Mouse (Mus musculus) C2C12 (cell line): ENCODE data around the gene Mcrip1. TPM values are rescaled to one million over a fixed set of nuclear protein-coding genes. Genes with fewer than 3 reads are reported as not detected.
A peak's percentile ranks its signal among the peaks of the same experiment; 100 is the strongest.

Source experiments
- H3K27me3 ChIP-seq: one replicate; pipeline ENCODE4 v1.6.1; 2011; ENCODE audit not compliant: control insufficient read depth, insufficient read depth, insufficient read length
- H3K36me3 ChIP-seq: one replicate; pipeline ENCODE4 v1.6.1; 2011; ENCODE audit not compliant: control insufficient read depth, insufficient read depth
- H3K4me3 ChIP-seq: one replicate; pipeline ENCODE4 v1.5.1; 2011; ENCODE audit warnings: mild to moderate bottlenecking, control low read depth; ENCODE audit not compliant: poor library complexity, insufficient read depth, severe bottlenecking
- H3K79me2 ChIP-seq: one replicate; pipeline ENCODE4 v1.6.1; 2011; ENCODE audit not compliant: control insufficient read depth, insufficient read depth
- H3K79me3 ChIP-seq: one replicate; pipeline ENCODE4 v1.6.1; 2011; ENCODE audit warnings: low read depth, control low read depth
- H3ac ChIP-seq: one replicate; pipeline ENCODE3; 2011; ENCODE audit warnings: low read depth; ENCODE audit not compliant: control insufficient read depth, insufficient read length
- CEBPB ChIP-seq: IDR thresholded peaks from one replicate; pipeline ENCODE4 v1.6.1; 2011; ENCODE audit warnings: low read depth, mild to moderate bottlenecking, control low read depth, moderate library complexity
- CTCF ChIP-seq: IDR thresholded peaks from one replicate; pipeline ENCODE4 v1.5.1; 2011; ENCODE audit not compliant: control insufficient read depth, insufficient read depth, insufficient read length
- FOSL1 ChIP-seq: IDR thresholded peaks from one replicate; pipeline ENCODE4 v1.8.0; 2011; ENCODE audit warnings: mild to moderate bottlenecking, low read length; ENCODE audit not compliant: poor library complexity, insufficient read depth, severe bottlenecking
- MAX ChIP-seq: IDR thresholded peaks from one replicate; pipeline ENCODE4 v1.6.1; 2011; ENCODE audit warnings: mild to moderate bottlenecking, control low read depth
- MYOD1 ChIP-seq: IDR thresholded peaks from one replicate; pipeline ENCODE4 v1.6.1; 2011; ENCODE audit warnings: low read depth; ENCODE audit not compliant: control insufficient read depth, insufficient read length
- MYOG ChIP-seq: IDR thresholded peaks from one replicate; pipeline ENCODE4 v1.6.1; 2011; ENCODE audit not compliant: control insufficient read depth, insufficient read length; ENCODE audit errors: extremely low read depth
- USF1 ChIP-seq: IDR thresholded peaks from one replicate; pipeline ENCODE4 v1.6.1; 2011; ENCODE audit warnings: low read depth, mild to moderate bottlenecking, control low read depth, moderate library complexity
- polyA plus RNA-seq: library from polyadenylated mRNA; unstranded; fragments of >200 nt; fragmentation: generic; extraction: Trizol; gene quantifications from one replicate; pipeline ENCODE4 v1.2.1, GENCODE M21; 2012; ENCODE audit warnings: missing spikeins

Mcrip1 gene
- polyA plus RNA-seq, 1 experiment, result 90.7 TPM

DNA sequence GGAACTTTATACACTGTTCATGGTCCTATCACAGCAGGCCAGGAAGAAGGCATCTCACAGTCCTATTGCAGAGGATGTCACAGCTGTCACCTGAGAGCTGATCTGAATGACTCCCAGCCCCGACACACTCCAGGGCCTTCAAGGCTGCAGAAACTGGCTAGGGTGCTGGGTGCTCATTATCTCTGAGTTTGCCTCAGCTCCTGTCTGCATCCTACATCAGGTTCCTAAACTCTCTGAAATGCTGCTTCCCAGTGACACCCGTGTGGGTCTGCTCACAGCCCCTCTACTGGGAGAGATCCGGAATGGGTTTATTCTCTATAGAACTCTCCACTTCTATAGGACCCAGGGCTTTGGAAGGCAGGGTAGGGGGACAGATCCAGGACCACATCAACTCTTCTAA lies 1.3 kb downstream of the Mcrip1 start:
- Histone ChIP-seq H3K79me3 (peaks cover 1% of the 10 kb centered on the region), H3K27me3 (no peaks in the 10 kb centered on the region), H3K4me3 (peak overlapping the region; percentile 84), H3K36me3 (peaks cover 5% of the 10 kb centered on the region), H3K79me2 (peaks cover 27% of the 10 kb centered on the region), H3ac (no peak overlapping the region)
- no peak for TF ChIP-seq CEBPB
- TF ChIP-seq MAX, result no peak
- TF ChIP-seq MYOD1, result no peak
- TF ChIP-seq USF1, result no peak
- no peak for TF ChIP-seq FOSL1
- TF ChIP-seq MYOG, result no peak
- TF ChIP-seq CTCF, result no peak

DNA sequence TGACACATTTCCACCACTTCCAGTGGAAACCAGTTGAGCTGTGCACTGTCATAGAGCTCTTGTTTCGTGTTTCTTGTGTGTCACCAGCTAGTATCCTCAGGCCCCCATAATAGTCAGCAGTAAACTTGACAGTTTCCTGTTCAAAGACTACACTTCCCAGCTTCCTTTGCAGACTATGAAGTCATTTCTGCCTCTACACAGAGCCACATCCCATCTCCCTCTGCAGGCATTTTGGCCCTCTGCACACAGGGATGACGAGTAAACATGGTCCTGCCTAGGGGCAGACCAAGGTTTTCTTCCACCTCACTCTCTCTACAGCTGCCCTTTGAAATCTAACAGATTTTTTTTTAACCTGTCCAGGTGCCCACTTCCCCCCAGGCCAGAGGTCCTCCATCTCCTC lies 2.1 kb downstream of the Mcrip1 start:
- Histone ChIP-seq H3K79me3 (peaks cover 1% of the 10 kb centered on the region), H3ac (no peak overlapping the region), H3K27me3 (no peaks in the 10 kb centered on the region), H3K36me3 (peaks cover 8% of the 10 kb centered on the region), H3K4me3 (no peak overlapping the region), H3K79me2 (peaks cover 27% of the 10 kb centered on the region)
- TF ChIP-seq MYOD1 (no peak), CTCF (no peak), CEBPB (no peak), MAX (no peak)

DNA sequence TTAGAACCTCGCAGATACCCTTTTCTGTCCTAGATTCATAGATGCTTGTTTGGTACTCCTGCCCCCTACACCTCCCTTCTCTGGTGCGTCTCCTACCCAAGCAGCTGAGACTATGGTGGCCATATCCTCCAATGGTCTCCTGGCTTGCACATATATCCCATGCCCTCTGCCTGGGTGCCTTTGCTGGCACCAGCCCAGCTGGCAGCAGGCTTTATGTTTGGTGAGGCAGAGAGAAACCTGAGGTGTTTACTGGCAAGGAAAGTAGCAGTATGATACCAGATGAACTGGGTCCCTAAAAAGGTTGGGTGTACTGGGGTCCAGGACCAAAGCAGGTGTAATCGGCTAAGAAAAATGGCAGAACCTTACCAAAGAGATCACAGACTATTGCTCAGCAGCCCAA lies 3.6 kb downstream of the Mcrip1 start:
- Histone ChIP-seq H3ac (no peak overlapping the region), H3K79me2 (peaks cover 27% of the 10 kb centered on the region), H3K4me3 (no peak overlapping the region), H3K27me3 (no peaks in the 10 kb centered on the region), H3K79me3 (peaks cover 1% of the 10 kb centered on the region), H3K36me3 (peaks cover 8% of the 10 kb centered on the region)
- no peak for TF ChIP-seq CTCF
- no peak for TF ChIP-seq CEBPB
- TF ChIP-seq MYOD1, result no peak
- TF ChIP-seq USF1, result no peak
- TF ChIP-seq MYOG, result no peak
- no peak for TF ChIP-seq MAX
- no peak for TF ChIP-seq FOSL1

DNA sequence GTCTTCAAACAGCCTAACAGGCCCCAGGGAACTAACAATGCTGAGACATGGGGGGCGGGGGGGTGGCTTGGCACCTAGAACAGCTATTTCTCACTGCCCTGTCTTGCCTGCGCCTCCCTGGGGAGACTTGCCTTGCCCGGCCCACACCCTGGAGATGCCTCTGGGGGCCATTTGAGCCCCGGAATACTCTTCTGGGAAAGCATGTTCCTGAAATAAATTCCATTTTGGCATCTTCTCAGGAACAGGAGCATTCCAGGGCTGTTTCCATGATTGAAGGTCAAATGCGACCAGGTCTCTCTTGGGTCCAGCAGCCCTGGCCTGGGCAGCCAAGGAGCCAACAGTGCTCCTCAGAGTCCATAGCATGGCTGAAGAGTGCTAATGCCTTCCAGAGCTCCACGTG lies 7.2 kb downstream of the Mcrip1 start:
- TF ChIP-seq CEBPB, result no peak
- TF ChIP-seq CTCF, result no peak
- no peak for TF ChIP-seq USF1
- no peak for TF ChIP-seq MYOD1
- no peak for TF ChIP-seq MAX
- no peak overlapping the region for H3K4me3 ChIP-seq
- H3ac ChIP-seq, result no peak overlapping the region
- no peaks in the 10 kb centered on the region for H3K79me3 ChIP-seq
- peaks cover 2% of the 10 kb centered on the region for H3K27me3 ChIP-seq
- H3K79me2 ChIP-seq, result peaks cover 2% of the 10 kb centered on the region
- peaks cover 8% of the 10 kb centered on the region for H3K36me3 ChIP-seq

DNA sequence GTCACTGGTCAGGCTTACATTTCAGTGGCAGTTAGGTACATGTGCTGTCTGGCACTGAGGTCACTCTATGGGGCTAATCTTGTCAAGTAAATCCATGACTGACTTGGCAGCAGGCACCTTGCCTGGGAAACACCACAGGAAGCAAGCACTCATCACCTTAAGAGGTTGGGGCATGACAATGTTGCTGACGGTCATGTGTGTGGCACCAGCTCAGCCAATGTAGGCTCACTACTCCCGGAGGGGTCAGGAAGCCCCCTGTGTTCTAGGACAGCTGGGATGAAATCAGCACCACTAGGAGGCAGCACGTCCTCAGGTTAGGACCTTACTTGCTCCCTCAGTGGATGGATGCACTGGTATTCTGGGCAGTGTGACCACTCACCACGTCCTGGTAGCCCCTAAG lies 7.6 kb downstream of the Mcrip1 start:
- Histone ChIP-seq H3K27me3 (peaks cover 5% of the 10 kb centered on the region), H3K36me3 (peaks cover 8% of the 10 kb centered on the region), H3K79me2 (no peaks in the 10 kb centered on the region), H3ac (no peak overlapping the region), H3K79me3 (no peaks in the 10 kb centered on the region), H3K4me3 (no peak overlapping the region)
- peak; percentile 28 for TF ChIP-seq CTCF
- TF ChIP-seq FOSL1, result no peak

DNA sequence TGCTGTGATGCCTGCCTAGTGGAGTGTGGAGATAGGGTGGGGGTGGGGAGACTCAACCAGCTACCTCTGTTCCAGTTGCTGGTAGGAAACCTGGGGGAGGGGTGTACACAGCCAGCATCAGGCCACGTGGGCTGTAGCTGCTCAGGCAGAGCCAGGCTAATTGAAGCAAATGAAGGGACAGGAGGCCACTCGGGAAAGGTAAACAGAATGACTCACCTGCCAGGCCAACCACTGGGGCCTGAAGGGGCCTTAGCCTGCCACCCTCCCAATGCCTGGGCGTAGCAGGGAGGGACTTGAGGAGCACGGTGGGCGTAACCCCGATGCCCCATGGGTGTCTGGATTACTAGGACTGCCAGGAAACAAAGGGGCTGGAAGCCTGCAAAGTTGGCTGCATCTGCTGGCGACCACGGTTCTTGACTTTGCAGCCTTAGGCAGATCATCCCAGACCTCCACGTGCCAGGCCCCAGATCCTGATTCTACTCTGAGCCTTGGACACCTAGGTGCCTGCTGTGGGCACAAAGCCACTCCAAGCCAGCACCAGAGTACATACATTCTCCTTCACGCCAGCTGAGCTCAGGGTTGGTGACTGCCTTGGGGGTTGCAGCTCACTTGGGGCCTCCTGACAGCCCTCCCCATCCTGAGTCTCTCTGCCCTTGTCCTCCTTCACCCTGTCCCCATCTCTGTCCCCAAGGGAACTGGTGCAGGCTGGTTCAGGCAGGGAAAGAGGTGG lies 10.1 kb downstream of the Mcrip1 start:
- Histone ChIP-seq H3K79me3 (no peaks in the 10 kb centered on the region), H3K79me2 (no peaks in the 10 kb centered on the region), H3ac (no peak overlapping the region), H3K4me3 (no peak overlapping the region), H3K27me3 (peaks cover 25% of the 10 kb centered on the region), H3K36me3 (peaks cover 8% of the 10 kb centered on the region)
- TF ChIP-seq CEBPB (no peak), CTCF (no peak), FOSL1 (no peak), MAX (no peak), USF1 (no peak), MYOG (no peak), MYOD1 (no peak)
